Mouse (Mus musculus) cerebellum, postnatal 25 days (tissue): ENCODE data around the gene Htra1.

Experiments used
- DNase-seq, 2 experiments: peaks; one replicate each; pipeline ENCODE4 v3.0.0; 2021; ENCODE audit warnings: mixed read lengths in 2 of 2

Gene Htra1

GRCm38 (mm10) chr7:130936472-130936951, 601 bp downstream of the Htra1 start:
- peak in 1 of 2 experiments; percentile 35 for DNase-seq

GRCm38 (mm10) chr7:130937266-130937841, 1.4 kb downstream of the Htra1 start:
- no peak for DNase-seq

DNA sequence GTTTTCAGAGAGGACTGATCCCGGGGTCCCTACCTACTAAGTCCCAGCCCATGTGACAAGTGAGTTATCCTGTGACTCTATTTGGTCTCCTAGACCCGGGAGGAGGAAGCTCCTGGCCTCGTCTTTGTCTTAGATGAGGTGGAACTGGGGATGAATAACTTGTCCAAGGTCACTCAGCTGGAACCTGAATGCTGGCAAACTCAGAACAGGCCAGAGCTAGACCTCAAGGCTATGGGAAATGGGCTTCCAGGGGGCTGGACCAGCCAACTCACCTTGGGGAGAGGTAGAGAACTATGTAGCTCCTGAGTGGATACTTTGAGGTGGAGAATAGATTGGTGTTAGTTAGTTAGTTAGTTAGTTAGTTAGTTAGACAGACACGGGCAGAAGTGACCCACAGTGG, 2.1 kb downstream of the Htra1 start:
- DNase-seq, result no peak

GRCm38 (mm10) chr7:130938896-130939295, 3.0 kb downstream of the Htra1 start:
- no peak for DNase-seq

GRCm38 (mm10) chr7:130940733-130941132, 4.8 kb downstream of the Htra1 start:
- peak; percentile 65 to 76 for DNase-seq

- no peak for DNase-seq
Observed at GRCm38 (mm10) chr7:130943280-130943895, 7.5 kb downstream of the Htra1 start.

DNA sequence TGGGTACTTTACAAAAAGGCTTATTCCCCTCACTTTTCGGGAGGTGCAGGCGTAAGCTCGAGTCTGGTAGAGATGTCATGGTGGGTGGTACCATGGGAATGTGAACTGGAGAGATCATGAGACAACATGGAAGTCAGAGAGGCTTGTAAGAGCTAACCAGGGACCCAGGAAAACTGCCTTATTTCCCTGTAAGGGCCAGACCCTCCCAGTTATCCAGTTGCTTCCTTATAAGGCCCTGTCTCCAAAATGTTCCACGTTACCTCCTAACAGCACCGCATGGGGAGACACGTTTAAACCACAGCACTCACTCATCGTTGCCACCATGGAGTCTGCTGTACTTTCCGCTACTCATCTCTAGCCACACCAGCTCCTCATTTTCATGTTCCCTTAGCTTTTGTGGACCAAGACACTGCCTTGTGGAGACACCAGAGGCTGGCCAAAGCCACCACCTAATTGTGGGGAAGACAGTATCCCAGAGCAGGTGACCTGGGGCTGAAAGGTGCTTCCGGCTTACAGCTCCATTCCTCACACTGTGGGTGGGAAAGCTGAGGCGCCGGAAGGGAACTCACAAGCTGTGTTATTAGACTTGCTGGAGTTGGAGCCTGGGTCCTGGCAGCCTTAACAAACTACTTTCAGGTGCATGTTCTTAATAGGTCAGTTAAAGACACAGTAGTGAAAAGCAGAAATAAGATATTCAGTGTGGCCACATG, 9.0 kb downstream of the Htra1 start:
- DNase-seq, result no peak

DNA sequence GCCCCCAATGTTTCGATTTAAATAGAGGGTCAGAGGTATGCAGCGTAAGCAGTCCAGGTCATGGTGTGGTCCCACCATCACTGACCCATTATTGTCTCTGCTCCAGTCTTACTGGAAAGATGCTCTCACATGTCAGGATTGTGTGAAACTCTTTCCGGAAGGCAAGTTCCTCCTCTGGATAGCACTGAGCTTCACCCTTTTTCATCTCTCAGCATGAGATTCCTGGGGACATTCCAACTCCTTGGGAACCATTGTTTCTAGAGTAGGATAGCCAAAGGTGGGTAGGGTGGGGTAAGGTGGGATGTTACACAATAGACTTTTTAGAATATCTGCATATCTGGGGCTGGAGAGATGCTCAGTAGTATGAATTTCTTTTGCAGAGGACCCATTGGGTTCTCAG, 9.8 kb downstream of the Htra1 start:
- DNase-seq, result no peak

DNA sequence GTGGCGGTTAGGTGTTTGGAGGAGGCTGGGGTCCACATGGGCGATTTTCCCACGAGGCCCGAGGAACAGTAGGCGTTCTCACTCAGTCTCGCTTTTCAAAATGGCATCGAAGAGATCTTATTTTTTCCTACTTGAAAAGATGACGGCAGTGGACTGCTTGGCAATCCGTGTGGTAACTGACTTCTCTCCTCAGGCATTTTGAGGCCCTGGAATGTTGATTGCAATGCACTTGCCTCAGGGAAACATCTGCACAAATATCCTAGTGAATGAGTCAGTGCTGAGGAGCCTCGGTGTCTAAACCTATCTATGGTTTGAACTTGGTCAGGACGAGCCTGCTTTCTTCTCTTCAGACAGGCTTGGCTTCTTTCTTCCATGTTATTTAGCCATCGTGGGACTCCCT, 10.4 kb downstream of the Htra1 start:
- DNase-seq, result no peak

DNA sequence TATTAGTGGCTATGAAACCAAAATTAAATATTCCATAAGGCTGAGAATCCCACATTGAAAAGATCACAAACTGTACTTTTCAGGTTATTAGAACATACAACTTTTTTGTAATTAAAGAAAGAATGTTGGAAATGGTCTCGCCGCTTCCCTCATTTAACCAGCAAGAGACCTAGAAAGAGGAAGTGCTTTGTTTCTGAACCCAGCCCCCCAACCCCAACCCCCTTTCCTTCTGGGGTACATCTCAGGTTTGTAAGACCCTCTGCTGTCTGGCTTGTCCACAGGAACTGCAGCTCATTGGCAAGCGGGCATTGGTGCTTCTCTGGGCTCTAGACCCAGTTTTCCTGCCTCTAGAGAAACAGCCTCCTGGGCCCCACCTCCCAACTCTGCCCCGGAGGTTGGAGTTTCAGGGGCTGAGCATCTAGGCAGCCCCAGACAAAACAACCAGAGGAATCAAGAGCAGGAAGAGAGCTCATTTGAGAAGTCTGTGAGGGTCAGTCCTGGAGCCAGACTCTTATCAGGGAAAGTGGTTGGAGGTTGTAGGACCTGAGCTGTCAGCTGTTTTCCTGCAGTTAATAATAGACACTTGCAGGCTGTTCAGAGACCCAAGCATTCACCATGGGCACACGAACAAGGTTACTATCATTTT, 12.8 kb downstream of the Htra1 start:
- DNase-seq, result peak in 1 of 2 experiments; percentile 43

DNA sequence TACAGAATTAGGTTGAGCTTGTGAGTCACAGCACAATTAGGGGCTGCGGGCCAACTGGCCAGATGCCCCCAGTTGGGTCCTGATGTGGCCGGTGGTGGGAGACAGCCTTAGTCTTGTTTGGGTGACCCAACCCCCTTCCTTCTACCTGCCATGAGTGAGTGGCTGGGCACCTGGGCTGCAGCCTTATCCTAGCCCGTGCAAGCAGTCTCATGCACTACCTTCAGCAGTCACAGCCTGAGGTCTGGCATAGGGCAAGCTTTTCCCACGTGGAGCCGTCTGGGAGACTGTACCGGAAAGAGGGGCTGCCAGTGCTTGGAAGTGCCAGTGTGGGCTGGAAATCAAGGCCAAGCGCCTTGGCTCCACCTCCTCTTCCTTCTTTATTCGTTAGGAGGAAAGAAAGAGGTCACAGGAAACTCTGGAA, 13.4 kb downstream of the Htra1 start:
- DNase-seq, result peak; percentile 75 to 79

DNA sequence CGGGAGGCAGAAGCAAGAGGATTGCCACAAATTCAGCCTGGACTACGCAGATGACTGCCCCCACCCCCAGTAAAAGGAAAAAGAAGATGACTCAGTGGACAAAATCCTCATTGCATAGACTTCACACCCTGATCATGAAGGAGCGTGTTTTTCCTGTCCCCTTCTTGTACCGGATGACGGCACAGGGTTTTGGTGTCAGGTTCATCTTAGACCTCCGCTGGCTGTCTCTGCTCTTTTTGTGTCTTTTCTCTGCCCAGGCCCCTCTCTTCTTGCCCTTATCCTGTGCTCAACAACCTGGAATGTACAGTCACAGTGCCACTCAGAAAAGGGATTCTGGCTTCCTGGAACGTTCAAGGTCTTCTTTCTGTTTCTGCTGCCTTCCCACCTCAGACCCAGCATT, 14.6 kb downstream of the Htra1 start:
- no peak for DNase-seq

DNA sequence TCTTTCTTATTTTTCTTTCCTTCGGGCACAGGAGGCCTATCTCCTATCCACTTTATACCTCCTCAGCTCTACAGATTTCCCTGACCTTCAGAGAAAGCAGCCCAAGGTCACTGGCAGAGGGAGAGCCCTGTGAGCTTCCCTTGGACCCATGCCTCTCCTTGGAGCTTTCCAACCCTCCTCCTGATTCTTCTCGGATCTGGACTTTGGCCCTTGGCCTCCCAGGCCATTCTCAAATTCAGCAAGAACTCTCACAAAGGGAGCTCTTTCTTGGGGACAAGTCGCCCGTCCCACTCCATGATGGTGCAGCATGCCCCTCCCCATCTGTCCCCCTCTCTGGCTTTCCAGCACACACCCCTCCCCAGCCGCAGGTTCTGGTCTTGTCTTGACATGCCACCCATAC, 15.1 kb downstream of the Htra1 start:
- no peak for DNase-seq

DNA sequence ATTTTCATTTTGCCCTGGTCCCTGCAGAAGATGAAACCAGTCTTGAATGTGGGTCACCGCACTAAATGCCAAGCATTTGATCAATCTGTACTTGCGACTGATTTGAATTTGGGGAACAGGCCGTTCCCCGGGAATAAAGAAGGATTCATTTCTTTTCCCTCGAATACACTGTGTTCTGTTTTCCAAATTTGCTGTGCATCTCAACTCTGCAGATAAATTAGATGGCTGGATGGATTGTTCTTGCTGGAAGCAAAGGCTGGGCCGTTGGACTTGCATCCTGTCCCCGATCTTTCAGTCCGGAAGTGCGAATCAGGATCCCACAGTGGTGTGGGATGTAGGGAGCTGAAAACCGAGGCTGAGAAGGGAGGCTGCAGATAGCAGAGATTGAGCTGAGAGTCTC, 17.5 kb downstream of the Htra1 start:
- DNase-seq, result no peak

GRCm38 (mm10) chr7:130954177-130954601, 18.3 kb downstream of the Htra1 start:
- peak; percentile 61 to 63 for DNase-seq

DNA sequence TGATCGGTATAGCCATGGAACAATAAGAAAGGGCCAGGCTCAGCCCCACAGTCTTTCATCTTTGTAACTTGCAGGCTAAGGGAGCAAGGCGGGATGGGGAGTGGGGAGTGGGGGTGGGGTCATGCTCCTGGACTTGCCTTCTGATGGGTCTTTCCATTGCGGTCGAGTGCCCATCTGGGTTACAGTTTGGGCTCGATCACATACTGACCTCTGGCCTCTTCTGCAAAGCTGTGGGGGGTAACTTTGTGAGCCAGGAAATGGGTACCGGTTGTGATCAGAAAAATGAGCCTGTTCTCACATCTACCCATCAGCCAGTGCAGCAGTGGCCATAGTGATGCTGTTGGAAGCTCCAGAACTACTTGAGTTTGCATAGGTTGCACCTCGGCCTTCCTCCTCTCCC, 22.6 kb downstream of the Htra1 start:
- no peak for DNase-seq

DNA sequence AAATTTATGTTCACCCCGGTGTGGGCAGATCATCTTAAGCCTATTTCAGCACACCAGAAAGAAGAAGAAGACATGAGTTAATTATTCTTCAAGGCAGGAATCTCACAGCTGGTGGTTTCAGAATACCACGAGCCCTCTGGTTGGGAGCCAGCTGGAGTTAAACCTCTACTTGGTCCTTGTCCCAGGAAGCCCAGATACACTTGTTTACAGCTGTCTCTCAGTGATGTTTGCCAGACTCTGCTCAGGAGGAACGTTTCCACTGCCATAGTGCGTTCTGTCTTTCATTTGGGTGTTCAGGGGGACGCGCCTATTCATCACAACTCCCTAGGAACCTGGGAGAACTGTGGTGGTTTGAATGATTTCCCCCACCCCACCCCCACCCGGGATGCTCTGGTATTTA, 24.0 kb downstream of the Htra1 start:
- DNase-seq, result no peak

GRCm38 (mm10) chr7:130961429-130961828, 25.5 kb downstream of the Htra1 start:
- no peak for DNase-seq

DNA sequence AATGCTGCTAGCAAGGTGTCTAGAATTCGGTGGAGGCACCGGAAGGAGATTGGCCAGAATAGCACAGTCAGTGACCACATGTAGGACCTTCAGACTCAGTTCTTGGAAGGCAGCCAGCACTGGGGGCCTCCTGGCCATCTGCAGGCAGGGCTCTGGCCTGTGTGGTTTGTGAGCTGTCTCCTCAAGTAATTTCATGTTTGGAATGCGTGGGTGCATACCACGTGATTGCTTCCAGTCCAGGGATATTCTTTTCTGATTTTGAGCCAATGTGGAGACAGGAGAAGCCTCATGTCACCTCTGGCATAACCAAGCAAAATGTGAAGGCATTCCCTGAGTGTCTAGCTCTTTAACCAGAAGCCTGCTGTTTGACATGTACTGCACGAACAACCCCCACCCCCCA, 28.8 kb downstream of the Htra1 start:
- peak; percentile 76 to 84 for DNase-seq

DNA sequence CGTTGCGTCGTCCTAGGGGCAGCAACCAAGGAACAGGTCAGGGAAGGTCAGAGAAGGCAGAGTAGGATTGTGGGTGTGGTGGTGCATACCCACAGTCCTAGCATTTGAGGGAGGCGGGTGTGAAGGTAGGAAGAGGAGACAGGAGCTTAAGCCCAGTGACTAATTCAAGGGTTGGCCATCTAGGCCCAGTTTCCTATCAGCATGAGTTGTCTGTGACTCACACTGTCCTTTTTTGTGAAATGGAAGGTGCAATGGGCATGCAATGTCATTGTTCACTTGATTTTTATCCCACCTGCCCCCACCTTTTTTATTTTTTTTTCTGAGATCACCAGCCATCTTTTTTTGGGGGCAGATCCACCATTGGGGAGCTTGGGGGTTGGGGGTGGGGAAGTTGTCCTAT, 29.5 kb downstream of the Htra1 start:
- no peak for DNase-seq

- DNase-seq, result peak; percentile 65 to 67
Observed at GRCm38 (mm10) chr7:130965909-130966365, 30.0 kb downstream of the Htra1 start.

DNA sequence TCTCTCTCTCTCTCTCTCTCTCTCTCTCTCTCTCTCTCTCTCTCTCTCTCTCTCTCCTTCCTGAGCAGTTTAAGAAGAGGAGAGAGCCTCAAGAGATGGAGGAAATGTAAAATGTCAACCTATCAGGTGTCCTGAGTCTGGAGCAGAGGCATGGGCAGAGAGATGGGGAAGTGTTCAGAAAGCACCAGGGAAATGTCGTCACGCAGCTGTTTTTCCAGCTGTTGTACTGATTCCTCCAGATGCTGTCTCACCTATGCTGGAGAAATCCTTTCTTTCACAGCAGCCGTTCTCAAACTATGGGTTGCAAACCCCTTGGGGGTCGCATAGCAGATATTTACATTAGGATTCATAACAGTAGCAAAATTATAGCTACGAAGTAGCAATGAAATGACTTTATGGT, 30.5 kb downstream of the Htra1 start:
- no peak for DNase-seq

DNA sequence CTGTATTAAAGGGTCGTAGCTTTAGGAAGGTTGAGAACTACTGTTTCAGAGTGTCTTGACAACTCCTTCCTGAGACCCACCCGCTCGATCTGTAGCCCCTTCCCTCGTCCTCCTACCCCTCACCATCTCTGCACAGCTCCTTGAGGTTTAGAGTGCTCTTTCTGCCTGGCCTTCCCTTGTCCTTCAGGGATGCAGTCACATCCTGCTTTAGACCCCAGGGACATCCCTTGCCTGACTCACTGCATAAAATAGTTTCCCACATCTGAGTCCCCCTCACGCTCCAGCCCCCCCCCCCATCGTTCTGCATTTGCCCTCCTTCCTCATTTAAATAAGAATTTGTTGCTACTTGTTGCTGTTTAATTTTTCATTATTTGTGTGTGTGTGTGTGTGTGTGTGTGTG, 31.0 kb downstream of the Htra1 start:
- no peak for DNase-seq

DNA sequence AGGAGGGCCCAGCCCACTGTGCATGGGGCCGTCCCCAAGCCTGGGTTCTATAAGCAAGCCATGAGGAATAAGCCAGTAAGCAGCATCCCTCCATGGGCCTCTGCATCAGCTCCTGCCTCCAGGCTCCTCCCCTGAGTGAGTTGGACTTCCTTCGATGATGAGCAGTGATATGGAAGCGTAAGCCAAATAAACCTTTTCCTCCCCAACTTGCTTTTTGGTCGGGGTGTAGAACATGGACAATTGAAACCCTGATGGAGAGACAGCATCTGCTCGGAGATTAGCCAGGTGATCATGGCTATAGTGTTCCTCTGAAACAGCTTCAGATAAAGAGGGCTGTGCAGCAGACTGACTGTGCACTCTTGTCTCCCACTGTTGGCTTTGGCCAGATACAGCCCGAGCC, 32.0 kb downstream of the Htra1 start:
- DNase-seq, result no peak
